Mouse (Mus musculus): Measurements from ENCODE around the gene F12. TPM values are rescaled to one million over a fixed set of nuclear protein-coding genes. Genes with fewer than 3 reads are reported as not detected.

Gene F12
- polyA plus RNA-seq, 1 experiment from 2014 or later: 5.6 TPM

DNA sequence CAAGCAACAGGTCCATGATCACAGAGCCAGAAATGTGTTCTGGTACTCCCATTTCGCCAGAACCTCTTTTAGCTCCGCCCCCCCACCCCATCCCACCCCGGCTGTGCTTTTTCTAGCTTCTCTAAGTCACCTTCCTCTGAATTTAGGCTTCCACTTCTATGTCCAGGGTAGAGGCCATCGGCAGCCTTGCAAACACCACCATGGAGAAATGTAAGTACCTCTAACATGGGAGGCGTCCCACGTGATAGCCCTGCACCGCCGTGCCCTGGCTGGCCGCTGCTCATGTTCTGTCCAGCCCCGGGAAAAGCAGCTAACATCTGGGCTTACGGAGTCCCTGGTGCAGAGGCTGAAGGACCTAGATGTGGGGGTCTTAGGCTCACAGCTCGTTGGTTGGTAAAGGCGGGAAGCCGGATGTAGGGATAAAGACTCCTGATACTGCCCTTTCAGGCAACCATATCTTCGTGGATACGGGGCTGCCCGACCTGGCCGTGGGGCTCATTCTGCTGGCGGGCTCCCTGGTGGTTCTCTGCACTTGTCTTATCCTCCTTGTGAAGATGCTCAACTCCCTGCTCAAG, 18.0 kb downstream of the F12 start:
- WGBS: 80% methylated on average over 19 of the region's 19 CpGs
- Histone ChIP-seq H3K36me3 (ENCODE audit: control insufficient read depth, insufficient read depth, low read length) (no peaks in the 10 kb centered on the region), H3K27me3 (ENCODE audit: control insufficient read depth, insufficient read depth, low read length) (no peaks in the 10 kb centered on the region), H3K9ac (ENCODE audit: low read length) (no peak overlapping the region), H3K4me2 (ENCODE audit: low read depth, low read length) (no peak overlapping the region), H3K27ac (ENCODE audit: low read length) (no peak overlapping the region), H3K9me3 (replicated peaks; ENCODE audit: control insufficient read depth, low read length) (no peaks in the 10 kb centered on the region), H3K4me3 (replicated peaks; ENCODE audit: low read length) (no peak overlapping the region), H3K4me1 (ENCODE audit: control insufficient read depth, insufficient read depth, low read length) (no peaks in the 10 kb centered on the region)
- no peak for ATAC-seq (ENCODE audit: insufficient read depth, low FRiP score)

DNA sequence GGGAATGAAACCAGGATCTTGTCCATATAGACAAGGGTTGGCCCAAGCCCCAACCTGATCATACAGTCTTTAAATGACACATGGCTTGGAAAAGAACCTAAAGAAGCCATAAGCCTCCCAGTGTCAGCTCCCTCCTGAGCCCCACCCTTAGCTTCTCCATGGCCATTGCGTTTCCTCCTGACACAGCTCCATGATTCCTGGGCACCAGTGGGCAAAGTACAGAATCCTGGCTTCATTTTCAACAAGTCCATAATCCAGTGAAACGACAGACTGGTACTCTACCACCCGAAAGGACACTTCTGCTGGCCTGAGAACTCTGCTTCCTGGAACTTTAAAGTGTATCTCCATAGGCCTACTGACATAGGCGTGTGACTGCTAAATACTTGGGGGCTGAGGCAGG, 19.3 kb downstream of the F12 start:
- Histone ChIP-seq H3K4me1 (ENCODE audit: control insufficient read depth, insufficient read depth, low read length) (no peaks in the 10 kb centered on the region), H3K36me3 (ENCODE audit: control insufficient read depth, insufficient read depth, low read length) (no peaks in the 10 kb centered on the region), H3K9me3 (replicated peaks; ENCODE audit: control insufficient read depth, low read length) (no peaks in the 10 kb centered on the region), H3K4me3 (replicated peaks; ENCODE audit: low read length) (no peak overlapping the region), H3K4me2 (ENCODE audit: low read depth, low read length) (no peak overlapping the region), H3K27me3 (ENCODE audit: control insufficient read depth, insufficient read depth, low read length) (no peaks in the 10 kb centered on the region), H3K27ac (ENCODE audit: low read length) (no peak overlapping the region), H3K9ac (ENCODE audit: low read length) (no peak overlapping the region)
- ATAC-seq (ENCODE audit: insufficient read depth, low FRiP score): no peak
- WGBS: 76% methylated on average over 4 of the region's 4 CpGs

DNA sequence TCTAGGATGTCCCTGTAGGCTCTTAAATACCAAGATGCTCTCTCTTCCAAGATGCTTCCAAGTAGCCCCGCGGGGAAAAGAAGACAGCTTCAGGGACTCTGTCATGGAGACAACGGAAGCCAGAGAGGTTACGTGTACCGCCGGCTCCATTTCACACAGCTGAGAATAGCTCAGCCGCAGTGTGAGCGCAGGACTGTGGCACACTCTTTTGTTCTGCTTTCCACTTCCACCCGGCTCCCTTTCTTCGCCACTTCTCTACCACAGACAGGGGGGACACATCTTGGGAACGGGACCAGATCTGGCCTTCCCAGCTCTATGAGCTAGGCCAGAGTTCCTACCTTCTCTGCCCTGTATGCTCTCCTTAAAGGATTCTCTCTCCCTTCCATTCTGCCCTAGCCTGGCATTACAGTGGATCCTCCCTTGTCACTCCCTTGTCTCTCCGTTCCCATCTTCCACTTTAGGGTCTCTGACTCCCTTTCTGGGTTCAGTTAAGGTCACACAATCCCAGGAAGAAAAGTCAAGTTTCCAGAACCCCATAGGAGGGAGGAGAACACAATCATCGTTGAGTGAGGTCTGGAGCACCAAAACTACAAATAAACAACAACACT, 20.7 kb downstream of the F12 start:
- Histone ChIP-seq H3K9me3 (replicated peaks; ENCODE audit: control insufficient read depth, low read length) (no peaks in the 10 kb centered on the region), H3K4me1 (ENCODE audit: control insufficient read depth, insufficient read depth, low read length) (no peaks in the 10 kb centered on the region), H3K4me2 (ENCODE audit: low read depth, low read length) (peak overlapping the region; percentile 16; the same call in 1 of the 2 replicates), H3K27ac (ENCODE audit: low read length) (no peak overlapping the region), H3K27me3 (ENCODE audit: control insufficient read depth, insufficient read depth, low read length) (no peaks in the 10 kb centered on the region), H3K36me3 (ENCODE audit: control insufficient read depth, insufficient read depth, low read length) (no peaks in the 10 kb centered on the region), H3K9ac (ENCODE audit: low read length) (peak overlapping the region; percentile 31; the same call in 1 of the 2 replicates), H3K4me3 (replicated peaks; ENCODE audit: low read length) (no peak overlapping the region)
- WGBS: 64% methylated on average over 13 of the region's 13 CpGs
- peak; percentile 38; the same call in 1 of the 2 replicates for ATAC-seq (ENCODE audit: insufficient read depth, low FRiP score)

DNA sequence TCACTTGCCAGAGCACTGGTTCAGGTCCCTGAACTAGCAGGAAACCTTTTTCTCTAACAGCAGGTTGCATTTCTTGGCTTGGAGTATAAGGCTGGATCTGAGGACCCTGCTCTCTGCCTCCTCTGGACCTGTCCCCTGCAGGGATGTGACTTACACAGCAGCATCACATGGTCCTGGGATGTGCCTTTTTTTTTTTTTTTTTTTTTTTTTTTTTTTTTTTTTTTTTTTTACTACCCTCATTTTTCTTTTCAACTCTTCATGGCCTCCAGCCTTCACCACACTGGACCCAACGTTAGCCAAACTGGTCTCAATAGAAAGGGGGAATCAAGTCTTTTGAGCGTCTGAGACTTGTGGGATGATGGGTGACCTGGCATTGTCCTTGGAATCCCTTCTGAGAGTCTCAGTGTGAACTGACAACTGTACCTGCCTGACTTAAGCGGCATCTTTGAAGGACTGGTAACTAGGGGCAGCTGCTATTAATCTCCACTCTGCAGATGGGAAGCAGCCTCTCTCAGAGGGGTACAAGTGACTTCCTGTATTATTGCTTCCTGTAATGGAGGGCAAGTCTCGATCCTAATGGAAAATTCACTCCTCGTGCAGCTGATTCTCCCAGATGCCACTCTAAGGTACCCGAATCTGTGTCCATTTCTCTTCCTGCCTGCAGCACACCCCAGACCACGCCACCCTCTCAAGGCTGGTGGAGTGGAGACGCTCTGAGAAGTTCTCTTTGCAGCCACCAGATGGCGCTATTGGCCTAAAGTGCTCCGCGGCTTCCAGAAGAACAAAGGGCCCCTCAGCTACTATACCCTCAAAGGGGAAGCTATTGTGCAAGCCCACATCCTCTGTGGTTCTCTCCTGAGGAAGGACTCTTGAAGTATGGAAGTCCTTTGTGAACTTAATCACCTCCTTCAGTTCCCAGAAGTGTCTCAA, 21.5 kb downstream of the F12 start:
- H3K27ac ChIP-seq (ENCODE audit: low read length): peak overlapping the region; percentile 42; the same call in 1 of the 2 replicates
- H3K9me3 ChIP-seq (replicated peaks; ENCODE audit: control insufficient read depth, low read length): no peaks in the 10 kb centered on the region
- H3K36me3 ChIP-seq (ENCODE audit: control insufficient read depth, insufficient read depth, low read length): no peaks in the 10 kb centered on the region
- ATAC-seq (ENCODE audit: insufficient read depth, low FRiP score): peak; percentile 76
- no peak overlapping the region for H3K4me3 ChIP-seq (replicated peaks; ENCODE audit: low read length)
- H3K27me3 ChIP-seq (ENCODE audit: control insufficient read depth, insufficient read depth, low read length): no peaks in the 10 kb centered on the region
- 0 out of 2 replicates have a peak, but pooled peaks cover 3% of the 10 kb centered on the region for H3K4me1 ChIP-seq (ENCODE audit: control insufficient read depth, insufficient read depth, low read length)
- peak overlapping the region; percentile 16; the same call in 1 of the 2 replicates for H3K4me2 ChIP-seq (ENCODE audit: low read depth, low read length)
- 11% methylated on average over 11 of the region's 11 CpGs for WGBS
- H3K9ac ChIP-seq (ENCODE audit: low read length): peak overlapping the region; percentile 31; the same call in 1 of the 2 replicates

DNA sequence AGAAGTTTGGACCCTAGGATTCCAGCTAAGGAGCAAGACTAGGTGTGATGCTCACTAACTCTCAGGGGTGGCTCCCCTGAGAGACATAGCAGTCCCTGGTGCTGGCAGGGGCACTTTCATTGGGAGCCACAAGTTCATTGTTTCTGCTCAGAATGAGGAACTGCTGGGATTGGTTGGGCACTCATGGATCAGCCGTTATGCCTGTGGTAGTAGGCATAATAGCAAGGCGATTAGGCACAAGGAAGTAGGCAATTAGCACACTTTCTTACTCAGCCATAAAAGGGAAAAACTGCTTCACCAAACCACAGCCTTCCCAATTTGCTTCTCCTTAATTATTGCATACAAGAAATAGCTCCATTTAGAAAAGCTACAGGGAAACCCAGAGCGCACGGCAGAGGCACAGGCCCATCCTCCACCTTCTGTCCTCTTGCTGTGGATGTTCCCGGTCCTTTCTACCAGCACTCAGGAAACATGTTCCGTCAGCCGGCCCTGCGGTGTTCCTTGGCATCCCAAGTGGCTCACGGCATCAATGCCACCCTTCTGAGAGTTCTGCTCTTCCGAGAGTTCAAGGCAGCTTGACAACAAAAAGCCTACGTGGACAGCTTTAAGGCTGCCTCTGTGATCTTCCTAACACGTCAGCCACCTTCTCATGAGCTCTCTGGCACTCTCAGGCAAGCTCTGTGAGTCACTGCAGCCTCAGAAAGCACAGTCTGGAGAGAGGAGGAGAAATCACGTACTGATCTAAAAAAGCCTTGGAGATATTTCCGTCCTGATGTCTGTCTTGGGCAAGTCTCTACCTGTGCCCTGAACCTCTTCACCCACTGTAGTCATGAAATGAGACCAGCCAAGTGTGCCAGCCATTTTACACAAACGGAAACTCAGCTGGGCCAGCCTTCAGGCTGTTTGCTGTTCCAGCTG, 22.4 kb downstream of the F12 start:
- Histone ChIP-seq H3K4me3 (replicated peaks; ENCODE audit: low read length) (no peak overlapping the region), H3K9ac (ENCODE audit: low read length) (peak overlapping the region; percentile 42; the same call in 1 of the 2 replicates), H3K4me1 (ENCODE audit: control insufficient read depth, insufficient read depth, low read length) (0 out of 2 replicates have a peak, but pooled peaks cover 3% of the 10 kb centered on the region), H3K9me3 (replicated peaks; ENCODE audit: control insufficient read depth, low read length) (no peaks in the 10 kb centered on the region), H3K4me2 (ENCODE audit: low read depth, low read length) (no peak overlapping the region), H3K27ac (ENCODE audit: low read length) (peak overlapping the region; percentile 78), H3K27me3 (ENCODE audit: control insufficient read depth, insufficient read depth, low read length) (no peaks in the 10 kb centered on the region), H3K36me3 (ENCODE audit: control insufficient read depth, insufficient read depth, low read length) (no peaks in the 10 kb centered on the region)
- 64% methylated on average over 15 of the region's 15 CpGs for WGBS
- ATAC-seq (ENCODE audit: insufficient read depth, low FRiP score): peak; percentile 23; the same call in 1 of the 2 replicates

DNA sequence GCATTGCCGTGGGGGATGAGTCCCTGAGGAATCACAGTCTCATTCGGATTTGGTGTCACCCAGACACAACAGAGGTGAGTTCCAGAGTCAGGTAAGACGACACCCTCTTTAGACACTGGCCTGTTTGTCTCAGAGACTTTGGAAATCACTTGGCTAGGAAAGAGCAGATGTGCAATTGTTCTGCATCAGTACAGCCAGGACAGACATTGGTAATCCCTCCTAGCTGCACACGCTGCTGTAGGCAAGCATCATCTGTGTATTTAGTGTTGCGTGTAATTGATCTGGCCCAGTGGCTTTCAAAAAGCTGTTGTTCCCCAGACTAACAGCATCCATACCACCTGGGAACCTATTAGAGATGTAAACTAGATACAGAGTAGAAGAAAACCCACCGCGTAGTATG, 23.3 kb downstream of the F12 start:
- H3K4me1 ChIP-seq (ENCODE audit: control insufficient read depth, insufficient read depth, low read length): 0 out of 2 replicates have a peak, but pooled peaks cover 3% of the 10 kb centered on the region
- 72% methylated on average over 7 of the region's 7 CpGs for WGBS
- no peaks in the 10 kb centered on the region for H3K27me3 ChIP-seq (ENCODE audit: control insufficient read depth, insufficient read depth, low read length)
- no peaks in the 10 kb centered on the region for H3K36me3 ChIP-seq (ENCODE audit: control insufficient read depth, insufficient read depth, low read length)
- no peaks in the 10 kb centered on the region for H3K9me3 ChIP-seq (replicated peaks; ENCODE audit: control insufficient read depth, low read length)
- H3K4me3 ChIP-seq (replicated peaks; ENCODE audit: low read length): no peak overlapping the region
- no peak for ATAC-seq (ENCODE audit: insufficient read depth, low FRiP score)
- H3K9ac ChIP-seq (ENCODE audit: low read length): no peak overlapping the region
- H3K4me2 ChIP-seq (ENCODE audit: low read depth, low read length): no peak overlapping the region
- no peak overlapping the region for H3K27ac ChIP-seq (ENCODE audit: low read length)

DNA sequence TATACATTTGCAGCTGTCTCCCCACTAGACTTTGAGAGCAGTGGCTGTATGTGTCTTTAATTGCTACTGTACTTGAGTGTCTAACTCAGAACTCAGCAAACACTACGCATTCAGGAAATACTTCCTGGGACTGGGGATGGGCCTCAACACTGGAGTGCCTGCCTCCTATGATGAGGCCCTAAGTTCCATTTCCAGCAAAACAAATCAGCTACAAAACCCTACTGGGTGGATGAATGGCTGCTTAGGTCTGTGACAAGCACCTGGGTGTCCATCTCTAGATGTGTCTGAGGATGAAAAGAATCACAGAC, 26.6 kb downstream of the F12 start:
- WGBS: 48% methylated on average over 1 of the region's 1 CpGs
- ATAC-seq (ENCODE audit: insufficient read depth, low FRiP score): 0 out of 2 replicates have a peak, but pooled peaks have one; percentile 6
- no peaks in the 10 kb centered on the region for H3K36me3 ChIP-seq (ENCODE audit: control insufficient read depth, insufficient read depth, low read length)
- no peaks in the 10 kb centered on the region for H3K9me3 ChIP-seq (replicated peaks; ENCODE audit: control insufficient read depth, low read length)
- 0 out of 2 replicates have a peak, but pooled peaks cover 3% of the 10 kb centered on the region for H3K4me1 ChIP-seq (ENCODE audit: control insufficient read depth, insufficient read depth, low read length)
- H3K4me2 ChIP-seq (ENCODE audit: low read depth, low read length): no peak overlapping the region
- no peak overlapping the region for H3K9ac ChIP-seq (ENCODE audit: low read length)
- H3K27me3 ChIP-seq (ENCODE audit: control insufficient read depth, insufficient read depth, low read length): no peaks in the 10 kb centered on the region
- peak overlapping the region; percentile 66 for H3K27ac ChIP-seq (ENCODE audit: low read length)
- H3K4me3 ChIP-seq (replicated peaks; ENCODE audit: low read length): no peak overlapping the region

DNA sequence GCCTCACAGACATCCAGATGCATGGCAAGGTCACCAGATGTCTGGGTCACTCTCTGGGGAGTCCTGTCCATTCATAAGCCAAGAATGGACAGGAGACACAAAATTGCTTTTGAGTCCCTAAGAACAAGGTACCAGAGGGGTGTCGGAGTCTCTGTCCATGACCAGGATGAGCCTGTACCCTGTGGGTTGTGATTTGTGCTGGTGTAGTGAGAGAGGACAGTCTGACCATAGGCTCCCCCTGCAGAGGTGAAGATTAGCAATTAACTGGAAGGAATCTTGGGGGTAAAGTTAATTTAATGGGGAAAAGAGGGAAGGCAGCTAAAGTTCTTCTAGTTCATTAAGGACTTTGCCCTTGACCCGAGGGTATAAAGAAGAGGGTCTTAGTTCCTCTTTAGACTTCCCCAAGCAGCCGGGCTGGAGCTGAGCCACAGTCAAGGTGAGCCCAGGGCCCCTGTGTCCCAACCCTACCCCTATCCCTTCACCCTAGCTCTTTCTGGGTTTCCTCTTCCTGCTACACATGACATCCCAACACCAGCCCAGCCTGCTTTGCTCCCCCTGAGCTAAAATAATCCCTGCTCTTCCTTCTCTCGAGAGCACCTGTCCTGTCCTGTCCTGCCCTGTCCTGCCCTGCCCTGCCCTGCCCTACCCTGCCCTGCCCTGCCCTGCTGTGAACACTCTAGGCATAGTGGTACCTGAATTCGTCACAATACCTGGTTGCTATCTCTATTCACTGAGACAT, 27.1 kb downstream of the F12 start:
- Histone ChIP-seq H3K36me3 (ENCODE audit: control insufficient read depth, insufficient read depth, low read length) (no peaks in the 10 kb centered on the region), H3K27me3 (ENCODE audit: control insufficient read depth, insufficient read depth, low read length) (no peaks in the 10 kb centered on the region), H3K4me3 (replicated peaks; ENCODE audit: low read length) (no peak overlapping the region), H3K9ac (ENCODE audit: low read length) (no peak overlapping the region), H3K4me1 (ENCODE audit: control insufficient read depth, insufficient read depth, low read length) (0 out of 2 replicates have a peak, but pooled peaks cover 3% of the 10 kb centered on the region), H3K4me2 (ENCODE audit: low read depth, low read length) (no peak overlapping the region), H3K9me3 (replicated peaks; ENCODE audit: control insufficient read depth, low read length) (no peaks in the 10 kb centered on the region), H3K27ac (ENCODE audit: low read length) (peak overlapping the region; percentile 80)
- peak; percentile 74; the same call in 1 of the 2 replicates for ATAC-seq (ENCODE audit: insufficient read depth, low FRiP score)
- 53% methylated on average over 5 of the region's 5 CpGs for WGBS

Measured in stomach, embryonic 16.5 days (tissue).